ENCODE assay signal across 20 mouse cellular contexts in genomic region chr9:62080028-62080760, GRCm38 (mm10). TPM values are rescaled to one million over a fixed set of nuclear protein-coding genes. Genes with fewer than 3 reads are reported as not detected.
DNase-seq lines count a peak whose midpoint lies in the region; ATAC-seq lines count a peak whose summit lies in the region.
"Had no signal": no experiment of that assay in that cellular context is flagged by ENCODE, and none has a peak within 500 bp of the region (broad histone marks: within the 10 kb centered on the region; RNA-seq: fewer than 3 reads in every experiment).

No protein-coding gene starts in this region.

- no peaks in the 10 kb centered on the region for H3K9me3 ChIP-seq in forebrain, embryonic 14.5 days (replicated peaks; ENCODE audit: control insufficient read depth, low read length)
- no peaks in the 10 kb centered on the region for H3K9me3 ChIP-seq in forebrain, embryonic 12.5 days
- H3K9me3 ChIP-seq in midbrain, embryonic 15.5 days: no peaks in the 10 kb centered on the region
- no peaks in the 10 kb centered on the region for H3K9me3 ChIP-seq in midbrain, embryonic 10.5 days (replicated peaks)
- no peaks in the 10 kb centered on the region for H3K9me3 ChIP-seq in midbrain, embryonic 16.5 days (replicated peaks; ENCODE audit: control insufficient read depth, low read length, poor library complexity, severe bottlenecking)
- H3K9me3 ChIP-seq in hindbrain, embryonic 14.5 days (ENCODE audit: control insufficient read depth, low read length): no peaks in the 10 kb centered on the region
- H3K9me3 ChIP-seq: embryonic facial prominence, embryonic 10.5 days; forebrain, embryonic 15.5 days; heart, embryonic 12.5 days; hindbrain, embryonic 10.5 days; hindbrain, embryonic 15.5 days had no signal

- H3K4me2 ChIP-seq in forebrain, embryonic 14.5 days (ENCODE audit: low read length): no peak overlapping the region
- no peak overlapping the region for H3K4me2 ChIP-seq in forebrain, embryonic 12.5 days
- no peak overlapping the region for H3K4me2 ChIP-seq in midbrain, embryonic 15.5 days
- no peak overlapping the region for H3K4me2 ChIP-seq in midbrain, embryonic 16.5 days (ENCODE audit: low read length)
- H3K4me2 ChIP-seq in hindbrain, embryonic 14.5 days (replicated peaks): no peak overlapping the region
- H3K4me2 ChIP-seq: forebrain, embryonic 15.5 days; heart, embryonic 12.5 days; hindbrain, embryonic 15.5 days had no signal

- DNase-seq in forebrain, embryonic 14.5 days (ENCODE audit: low spot score): peak; percentile 26
- DNase-seq in midbrain, embryonic 10.5 days (ENCODE audit: low spot score): no peak
- peak; percentile 7 for DNase-seq in splenic B cell, adult 2 months (ENCODE audit: low read depth, low spot score)
- no peak for DNase-seq in hindbrain, embryonic 14.5 days (ENCODE audit: low spot score)
- DNase-seq in heart, adult 8-10 months (ENCODE audit: low spot score): no peak
- DNase-seq: adrenal gland, postnatal 25 days; cerebellum, adult 2 months; cerebellum, postnatal 10 days; gastrocnemius, postnatal 36 days; heart, adult 2 months had no signal

- no peak for ATAC-seq in forebrain, embryonic 14.5 days
- no peak for ATAC-seq in forebrain, embryonic 12.5 days (ENCODE audit: low FRiP score)
- 0 out of 2 replicates have a peak, but pooled peaks have one; percentile 69 for ATAC-seq in midbrain, embryonic 15.5 days (replicated peaks)
- ATAC-seq in midbrain, embryonic 16.5 days: peak; percentile 68; the same call in 1 of the 2 replicates
- no peak for ATAC-seq in hindbrain, embryonic 14.5 days (ENCODE audit: low FRiP score)
- ATAC-seq: forebrain, embryonic 15.5 days had no signal

- H3K4me3 ChIP-seq in forebrain, embryonic 14.5 days (ENCODE audit: low read depth, low read length): no peak overlapping the region
- H3K4me3 ChIP-seq in forebrain, embryonic 12.5 days (replicated peaks): no peak overlapping the region
- H3K4me3 ChIP-seq in midbrain, embryonic 15.5 days: no peak overlapping the region
- H3K4me3 ChIP-seq in midbrain, embryonic 10.5 days: no peak overlapping the region
- H3K4me3 ChIP-seq in midbrain, embryonic 16.5 days (ENCODE audit: low read depth, low read length): no peak overlapping the region
- H3K4me3 ChIP-seq in hindbrain, embryonic 14.5 days (replicated peaks; ENCODE audit: low read length): no peak overlapping the region
- H3K4me3 ChIP-seq: embryonic facial prominence, embryonic 10.5 days; forebrain, embryonic 15.5 days; heart, adult 2 months; heart, embryonic 12.5 days; hindbrain, embryonic 10.5 days; hindbrain, embryonic 15.5 days had no signal

- H3K27me3 ChIP-seq in forebrain, embryonic 14.5 days (replicated peaks; ENCODE audit: control insufficient read depth, insufficient read depth, low read length): no peaks in the 10 kb centered on the region
- no peaks in the 10 kb centered on the region for H3K27me3 ChIP-seq in forebrain, embryonic 12.5 days
- no peaks in the 10 kb centered on the region for H3K27me3 ChIP-seq in midbrain, embryonic 15.5 days (replicated peaks)
- H3K27me3 ChIP-seq in midbrain, embryonic 10.5 days (ENCODE audit: low read depth, poor library complexity, severe bottlenecking): no peaks in the 10 kb centered on the region
- H3K27me3 ChIP-seq in midbrain, embryonic 16.5 days (ENCODE audit: control insufficient read depth, insufficient read depth, low read depth, low read length): no peaks in the 10 kb centered on the region
- H3K27me3 ChIP-seq in splenic B cell, adult 2 months (ENCODE audit: control insufficient read depth, insufficient read depth, low read length, poor library complexity, severe bottlenecking): no peaks in the 10 kb centered on the region
- no peaks in the 10 kb centered on the region for H3K27me3 ChIP-seq in hindbrain, embryonic 14.5 days (ENCODE audit: control insufficient read depth, insufficient read depth, low read length)
- H3K27me3 ChIP-seq: forebrain, embryonic 15.5 days; heart, embryonic 12.5 days; hindbrain, embryonic 15.5 days had no signal

- no peaks in the 10 kb centered on the region for H3K36me3 ChIP-seq in forebrain, embryonic 14.5 days (ENCODE audit: control insufficient read depth, insufficient read depth, low read length)
- no peaks in the 10 kb centered on the region for H3K36me3 ChIP-seq in forebrain, embryonic 12.5 days (replicated peaks)
- no peaks in the 10 kb centered on the region for H3K36me3 ChIP-seq in midbrain, embryonic 15.5 days (replicated peaks)
- peaks cover 6% of the 10 kb centered on the region for H3K36me3 ChIP-seq in midbrain, embryonic 10.5 days
- no peaks in the 10 kb centered on the region for H3K36me3 ChIP-seq in midbrain, embryonic 16.5 days (ENCODE audit: control insufficient read depth, insufficient read depth, low read length)
- no peaks in the 10 kb centered on the region for H3K36me3 ChIP-seq in splenic B cell, adult 2 months (ENCODE audit: control insufficient read depth, insufficient read depth, low read length, poor library complexity, severe bottlenecking)
- 0 out of 2 replicates have a peak, but pooled peaks cover 8% of the 10 kb centered on the region for H3K36me3 ChIP-seq in hindbrain, embryonic 14.5 days (replicated peaks; ENCODE audit: control insufficient read depth, insufficient read depth)
- H3K36me3 ChIP-seq: forebrain, embryonic 15.5 days had no signal

- no peak overlapping the region for H3K27ac ChIP-seq in forebrain, embryonic 14.5 days (ENCODE audit: low read depth, low read length)
- no peak overlapping the region for H3K27ac ChIP-seq in forebrain, embryonic 12.5 days
- H3K27ac ChIP-seq in midbrain, embryonic 15.5 days: no peak overlapping the region
- H3K27ac ChIP-seq in midbrain, embryonic 10.5 days (replicated peaks): no peak overlapping the region
- H3K27ac ChIP-seq in midbrain, embryonic 16.5 days (ENCODE audit: low read length): peak overlapping the region; percentile 28; the same call in 1 of the 2 replicates
- H3K27ac ChIP-seq in hindbrain, embryonic 14.5 days: no peak overlapping the region
- H3K27ac ChIP-seq: embryonic facial prominence, embryonic 10.5 days; forebrain, embryonic 15.5 days; heart, adult 2 months; hindbrain, embryonic 10.5 days; hindbrain, embryonic 15.5 days had no signal

- no peak overlapping the region for H3K9ac ChIP-seq in forebrain, embryonic 14.5 days (ENCODE audit: low read length)
- H3K9ac ChIP-seq in forebrain, embryonic 12.5 days: no peak overlapping the region
- no peak overlapping the region for H3K9ac ChIP-seq in midbrain, embryonic 15.5 days
- no peak overlapping the region for H3K9ac ChIP-seq in midbrain, embryonic 16.5 days (ENCODE audit: low read depth, low read length)
- H3K9ac ChIP-seq in hindbrain, embryonic 14.5 days: no peak overlapping the region
- H3K9ac ChIP-seq: forebrain, embryonic 15.5 days; heart, embryonic 12.5 days; hindbrain, embryonic 15.5 days had no signal

- peaks cover 9% of the 10 kb centered on the region for H3K4me1 ChIP-seq in forebrain, embryonic 14.5 days (ENCODE audit: control insufficient read depth, insufficient read depth, low read length)
- H3K4me1 ChIP-seq in forebrain, embryonic 12.5 days: 0 out of 2 replicates have a peak, but pooled peaks cover 14% of the 10 kb centered on the region
- H3K4me1 ChIP-seq in midbrain, embryonic 15.5 days: 0 out of 2 replicates have a peak, but pooled peaks cover 8% of the 10 kb centered on the region
- H3K4me1 ChIP-seq in midbrain, embryonic 10.5 days: peaks cover 8% of the 10 kb centered on the region
- peaks cover 3% of the 10 kb centered on the region; the same call in 1 of the 2 replicates for H3K4me1 ChIP-seq in midbrain, embryonic 16.5 days (ENCODE audit: control insufficient read depth, insufficient read depth, low read length)
- no peaks in the 10 kb centered on the region for H3K4me1 ChIP-seq in hindbrain, embryonic 14.5 days (replicated peaks; ENCODE audit: control insufficient read depth, insufficient read depth, low read length)

RNA-seq across cellular contexts. Expression of gene Glce, which starts 42.3 kb away (rescaled TPM):
- 16.0 and 18.5 TPM in 2 replicates for polyA plus RNA-seq in forebrain, embryonic 14.5 days (2014; fragmentation: Nextera tagmentation; extraction: Ambion mirVana)
- polyA plus RNA-seq in forebrain, embryonic 12.5 days (2016; fragmentation: Nextera tagmentation; extraction: Ambion mirVana): 17.9 and 19.6 TPM in 2 replicates
- 18.8 and 19.5 TPM in 2 replicates for polyA plus RNA-seq in midbrain, embryonic 15.5 days (2015; fragmentation: Nextera tagmentation; extraction: Ambion mirVana)
- polyA plus RNA-seq in midbrain, embryonic 10.5 days (2016; fragmentation: Nextera tagmentation; extraction: Ambion mirVana): 15.8 and 21.0 TPM in 2 replicates
- polyA plus RNA-seq in midbrain, embryonic 16.5 days (2015; fragmentation: Nextera tagmentation; extraction: Ambion mirVana): 21.0 and 22.1 TPM in 2 replicates
- polyA plus RNA-seq in hindbrain, embryonic 14.5 days (2014; fragmentation: Nextera tagmentation; extraction: Ambion mirVana): 23.5 and 27.5 TPM in 2 replicates
- total RNA-seq in heart, adult 8-10 months (2022): 10 to 100 TPM in 3 of 4 experiments, 1 to 10 TPM in 1; 9.2 to 12.0 (median 11.0) TPM

RNA-seq across cellular contexts. Expression of gene Paqr5, which starts 53.5 kb away (rescaled TPM):
- polyA plus RNA-seq in forebrain, embryonic 14.5 days (2014; fragmentation: Nextera tagmentation; extraction: Ambion mirVana): 0.53 and 0.55 TPM in 2 replicates
- 0.47 and 0.56 TPM in 2 replicates for polyA plus RNA-seq in forebrain, embryonic 12.5 days (2016; fragmentation: Nextera tagmentation; extraction: Ambion mirVana)
- 0.37 and 0.61 TPM in 2 replicates for polyA plus RNA-seq in midbrain, embryonic 15.5 days (2015; fragmentation: Nextera tagmentation; extraction: Ambion mirVana)
- 0.90 and 1.0 TPM in 2 replicates for polyA plus RNA-seq in midbrain, embryonic 10.5 days (2016; fragmentation: Nextera tagmentation; extraction: Ambion mirVana)
- 0.18 and 0.48 TPM in 2 replicates for polyA plus RNA-seq in midbrain, embryonic 16.5 days (2015; fragmentation: Nextera tagmentation; extraction: Ambion mirVana)
- polyA plus RNA-seq in hindbrain, embryonic 14.5 days (2014; fragmentation: Nextera tagmentation; extraction: Ambion mirVana): 0.33 and 0.36 TPM in 2 replicates
- total RNA-seq in heart, adult 8-10 months (2022): not detected
- total RNA-seq: gastrocnemius, adult 8-10 months; gastrocnemius, postnatal 36 days; heart, adult 2 months; heart, postnatal 25 days had no signal

Comparison
In these comparisons a context has a peak if more than half of its experiments do, and no peak if none do; other contexts are left out.
1. ATAC-seq: peak in midbrain, embryonic 15.5 days (single experiment) and midbrain, embryonic 16.5 days (single experiment); none in forebrain, embryonic 14.5 days (single experiment), forebrain, embryonic 12.5 days (single experiment) and hindbrain, embryonic 14.5 days (single experiment).
2. DNase-seq: peak in forebrain, embryonic 14.5 days (single experiment) and splenic B cell, adult 2 months (single experiment); none in midbrain, embryonic 10.5 days (single experiment), hindbrain, embryonic 14.5 days (single experiment) and heart, adult 8-10 months (single experiment).